Mouse (Mus musculus) testis, postnatal 10 days (tissue): ENCODE data around the gene Ap1s3.
A peak's percentile ranks its signal among the peaks of the same experiment; 100 is the strongest.

Source experiments
- DNase-seq: peaks from one replicate; pipeline ENCODE4 v3.0.0; 2021; ENCODE audit warnings: low spot score

Ap1s3 gene

DNA sequence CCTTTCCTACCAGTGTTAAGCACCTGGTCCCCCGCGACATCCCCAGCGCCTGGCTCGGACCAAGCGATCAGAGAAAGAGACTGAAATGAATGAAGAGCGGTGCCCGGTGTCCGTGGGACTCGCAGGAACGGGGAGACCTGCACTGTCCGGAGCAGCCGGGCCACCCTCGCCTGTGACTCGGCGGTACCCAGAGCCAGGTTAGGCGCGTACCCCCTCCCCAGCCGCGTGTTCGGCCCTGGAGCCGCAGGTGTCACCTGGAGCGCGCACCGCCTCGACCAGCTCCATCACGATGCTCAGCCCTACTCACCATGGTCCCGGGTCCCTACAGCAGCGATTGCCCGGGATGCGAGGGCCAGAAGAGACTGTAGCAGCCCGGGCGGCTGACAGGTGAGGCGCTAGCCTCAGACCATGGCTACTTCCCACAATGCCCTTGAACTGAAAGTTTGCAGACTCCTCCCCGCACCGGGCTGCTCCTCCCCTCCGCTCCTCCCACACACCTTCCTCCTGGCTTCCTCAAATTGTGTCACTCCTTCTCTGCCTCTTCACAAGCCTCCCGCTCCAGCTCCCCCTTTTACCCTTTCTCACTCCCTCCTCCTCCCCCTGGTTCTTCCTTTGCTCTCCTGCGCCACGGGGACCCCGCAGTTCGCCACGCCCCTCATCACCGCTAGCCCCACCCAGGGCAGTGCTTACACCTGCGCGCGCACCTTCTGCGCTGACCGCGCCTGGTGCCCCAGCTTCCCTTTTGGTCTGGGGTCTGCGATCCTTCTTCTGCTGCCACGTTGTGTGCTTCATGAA is at the start of gene Ap1s3:
Ap1s3 (minus strand) TSS at position 430 of the 795 bp plus-strand sequence.
- DNase-seq = peak; percentile 71

DNA sequence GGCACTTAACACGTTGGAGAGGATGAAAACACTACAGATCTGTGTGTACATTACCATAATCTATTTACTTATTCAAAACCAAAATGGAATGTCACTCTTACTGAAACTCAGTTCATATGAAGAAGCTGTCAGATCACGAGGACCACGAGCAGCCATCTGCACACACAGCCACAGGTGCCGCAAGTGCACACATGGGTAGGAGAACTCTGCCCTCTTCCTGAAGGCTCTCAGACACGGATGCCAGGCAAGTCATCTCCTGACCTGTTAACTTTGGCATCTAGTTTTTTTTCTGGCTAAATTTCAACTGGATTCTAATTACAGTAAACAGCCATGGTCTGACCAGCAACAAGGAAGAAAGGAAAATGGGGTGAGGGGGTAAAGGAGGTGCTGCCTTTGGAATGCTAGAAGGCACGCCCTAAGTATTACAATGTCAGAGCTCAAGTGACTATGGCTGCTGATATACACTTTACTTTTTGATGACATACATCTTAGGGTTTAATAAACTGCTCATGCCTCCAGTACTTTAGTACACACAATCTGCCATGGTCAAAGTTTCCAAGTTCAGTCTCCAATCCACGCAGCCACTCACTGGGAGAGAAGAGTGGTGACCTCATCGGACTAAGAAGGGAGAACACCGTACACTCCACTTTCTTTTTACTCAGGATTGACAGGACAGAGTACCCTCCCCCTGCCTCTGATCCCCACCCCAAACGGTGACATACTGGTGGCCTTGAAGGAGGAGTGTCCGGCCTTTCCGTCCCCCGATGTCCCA is 42.6 kb upstream of the Ap1s3 start:
- DNase-seq = no peak

DNA sequence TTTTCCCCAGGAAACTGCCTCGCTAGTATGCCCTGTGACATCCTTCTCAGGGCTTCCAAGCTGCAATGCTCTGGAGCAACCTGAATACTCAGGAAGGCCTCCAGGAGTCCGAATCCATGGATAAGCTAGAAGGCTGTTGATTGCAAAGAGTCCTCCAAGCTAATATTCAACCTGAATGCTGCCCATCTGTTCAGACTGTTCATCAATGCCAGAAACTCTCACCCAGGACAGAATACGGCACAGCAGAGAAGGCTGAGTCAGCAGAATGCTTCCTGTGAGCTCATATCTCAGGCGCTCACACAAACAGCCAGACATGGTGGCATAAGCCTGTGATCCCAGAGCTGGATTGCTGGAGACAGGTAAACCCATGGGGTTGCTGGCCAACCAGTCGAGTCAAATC is 41.3 kb upstream of the Ap1s3 start:
- DNase-seq = no peak

DNA sequence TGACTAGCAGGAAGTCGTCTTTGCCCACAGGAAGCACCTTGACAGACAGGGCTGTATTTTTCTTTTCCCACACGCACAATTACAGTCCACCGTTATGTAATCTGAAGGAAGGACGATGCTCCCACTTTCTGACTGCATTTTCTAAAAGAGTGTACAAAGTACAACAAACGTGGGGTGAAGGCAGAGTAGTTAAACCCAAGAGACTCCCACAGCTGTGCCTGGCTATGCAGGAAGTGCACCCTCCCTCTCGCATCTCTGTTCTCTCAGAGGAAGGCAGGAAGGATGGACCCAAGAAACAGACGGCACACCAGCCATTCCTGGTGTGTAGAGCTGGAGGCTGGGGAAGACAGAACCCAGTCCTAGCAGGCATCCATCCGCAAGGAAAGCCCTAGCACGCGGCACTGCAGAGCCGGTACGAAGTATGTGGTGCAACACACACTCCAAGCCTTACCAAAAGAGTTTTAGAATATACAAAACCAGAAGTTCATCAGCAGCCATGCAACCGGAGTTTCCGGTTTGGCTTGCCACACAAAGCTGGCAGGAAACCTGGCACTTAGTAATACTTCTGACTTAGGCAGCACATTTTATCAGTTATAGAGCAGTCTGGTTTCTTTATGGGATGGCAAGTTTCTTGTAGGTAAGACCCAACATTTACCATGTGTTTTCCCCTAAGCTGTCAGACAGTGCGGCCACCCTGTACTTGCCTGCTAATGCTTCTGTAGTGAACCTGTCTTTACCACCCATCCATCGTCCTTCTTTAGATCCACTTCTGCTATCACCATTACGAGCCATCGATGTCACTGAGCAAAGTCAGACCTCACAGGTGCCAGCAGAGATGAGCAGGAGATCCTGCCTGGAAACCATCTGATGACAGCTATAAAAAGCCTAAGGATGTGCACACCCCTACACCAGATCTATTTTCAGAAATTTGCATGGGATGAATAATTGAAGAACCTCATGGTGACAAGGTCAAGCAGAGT is 39.7 kb upstream of the Ap1s3 start:
- DNase-seq = no peak

DNA sequence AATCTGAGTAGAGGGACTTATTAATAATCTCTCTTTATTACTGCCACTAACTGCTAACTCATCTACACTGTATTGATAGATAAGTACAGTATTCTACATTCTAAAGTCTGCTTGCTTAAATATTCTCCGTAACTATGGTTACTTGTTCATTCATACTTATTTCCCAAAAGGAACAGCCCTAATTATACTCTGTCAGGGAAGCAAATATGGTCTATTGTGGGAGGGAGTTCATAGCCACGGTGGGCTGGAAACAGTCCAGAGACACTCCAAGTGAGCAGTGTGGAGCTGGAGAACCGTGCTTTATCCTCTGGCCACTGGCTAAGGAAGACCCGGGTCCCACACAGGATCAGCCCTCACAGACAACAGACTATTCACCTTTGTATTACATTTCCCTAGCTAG is 38.9 kb upstream of the Ap1s3 start:
- no peak for DNase-seq

DNA sequence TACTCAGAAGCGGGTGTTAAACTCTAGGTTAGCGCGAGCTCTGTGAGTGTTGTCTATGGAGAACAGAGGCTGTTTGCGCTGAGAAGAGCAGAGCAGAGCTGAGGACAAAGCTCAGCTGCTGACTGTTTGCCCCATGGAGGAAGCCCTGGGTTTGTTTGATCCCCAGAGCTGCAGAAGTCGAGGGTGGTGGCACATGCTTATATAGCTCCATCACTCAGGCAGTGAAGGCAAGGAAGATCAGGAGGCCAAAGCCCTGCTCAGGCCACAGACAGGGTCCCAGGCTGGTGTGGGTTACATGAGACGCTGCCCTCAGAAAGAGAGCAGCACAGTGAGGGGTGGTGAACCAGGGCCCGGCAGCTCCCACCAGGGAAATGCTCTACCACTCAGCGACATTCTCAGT is 38.4 kb upstream of the Ap1s3 start:
- DNase-seq = no peak

DNA sequence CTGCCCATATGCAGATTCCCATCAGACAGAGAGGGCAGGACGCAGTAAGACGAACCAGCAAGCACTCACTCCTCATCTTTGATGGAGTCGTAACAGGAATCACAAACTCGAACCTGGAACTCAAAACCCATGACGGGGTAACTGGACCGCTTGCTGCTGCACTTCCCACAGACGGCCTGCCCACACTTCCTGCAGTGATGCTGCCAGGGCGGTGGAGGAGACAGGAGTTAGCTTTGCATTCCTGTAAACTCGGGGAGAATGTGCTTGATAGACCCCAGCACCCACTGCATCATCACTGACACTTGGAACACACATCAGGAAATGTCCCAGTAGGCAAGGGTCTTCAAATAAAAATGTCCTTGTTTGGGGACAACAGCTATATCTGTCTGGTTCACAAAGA is 35.6 kb upstream of the Ap1s3 start:
- no peak for DNase-seq

DNA sequence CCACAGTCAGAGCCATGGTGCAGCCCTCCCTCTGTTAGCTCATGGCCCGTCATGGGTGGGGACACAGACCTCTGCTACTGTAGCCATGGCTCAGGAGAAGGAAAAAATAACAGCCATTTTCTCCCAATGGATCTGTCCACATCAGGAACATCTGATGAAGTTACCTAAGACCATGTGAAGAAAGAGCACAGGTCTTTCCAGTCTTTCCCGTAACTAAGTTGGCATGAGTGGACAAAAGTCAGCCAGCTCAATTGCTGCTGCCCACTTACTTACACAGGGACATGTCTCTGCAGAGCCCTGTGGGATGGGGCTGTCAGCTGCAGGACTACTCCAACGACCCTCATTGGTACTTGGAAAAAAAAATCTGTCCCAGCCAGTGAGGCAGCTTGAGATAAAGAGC is 34.9 kb upstream of the Ap1s3 start:
- no peak for DNase-seq

DNA sequence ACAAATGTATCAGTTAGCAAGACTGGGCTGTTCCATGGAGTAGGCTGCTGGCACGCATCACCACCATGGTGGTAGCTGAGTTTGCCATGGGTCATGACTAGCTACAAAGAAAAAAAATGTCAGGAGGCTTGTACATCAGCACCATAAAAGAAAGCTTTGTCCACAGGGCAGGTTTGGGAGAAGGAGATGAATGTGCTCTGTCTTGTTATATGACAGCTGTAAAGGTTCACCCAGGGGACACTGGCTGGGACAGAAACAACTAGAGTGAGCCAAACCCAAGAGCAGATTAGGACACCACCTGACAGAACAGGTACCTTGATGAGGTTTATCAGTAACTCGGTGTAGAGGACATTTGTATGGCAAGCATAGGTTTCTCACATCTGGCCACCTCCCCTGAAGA is 32.9 kb upstream of the Ap1s3 start:
- DNase-seq = no peak

DNA sequence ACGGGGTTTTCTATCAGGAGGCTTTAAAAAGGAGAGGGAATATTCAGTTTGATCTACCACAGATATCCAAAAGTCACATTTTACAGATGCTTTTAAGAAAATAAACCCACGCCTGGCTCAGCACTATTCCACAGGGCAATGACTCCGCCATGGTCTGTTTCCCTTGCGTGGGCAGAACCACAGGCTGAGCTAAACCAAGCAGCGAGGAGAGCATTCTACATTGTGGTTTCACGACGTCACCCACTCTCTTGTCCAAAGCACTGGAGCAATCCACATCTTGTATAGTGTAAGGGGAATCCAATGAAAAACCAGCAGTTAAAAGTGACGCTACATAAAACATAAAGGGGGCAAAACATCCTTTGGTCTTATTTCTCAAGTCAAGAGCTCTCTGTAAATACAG is 31.7 kb upstream of the Ap1s3 start:
- no peak for DNase-seq

DNA sequence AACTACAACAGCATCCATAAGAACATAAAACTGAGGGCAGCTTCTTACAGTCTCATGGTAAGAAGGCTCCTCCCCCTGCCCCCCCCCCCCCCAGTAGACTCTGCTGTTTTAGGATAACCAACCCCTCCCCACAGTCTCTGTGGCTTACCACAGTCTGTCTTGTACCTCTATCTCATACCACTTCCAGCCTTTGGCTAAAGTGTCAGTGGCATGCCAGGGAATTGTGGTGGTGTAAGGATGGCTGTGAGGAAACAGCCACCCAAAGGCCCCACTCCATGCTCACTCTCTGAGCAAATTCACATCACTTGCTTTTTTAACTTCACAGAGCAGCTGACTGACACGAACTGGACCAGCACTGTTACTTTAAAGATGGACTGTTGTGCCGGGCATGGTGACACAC is 26.7 kb upstream of the Ap1s3 start:
- no peak for DNase-seq

DNA sequence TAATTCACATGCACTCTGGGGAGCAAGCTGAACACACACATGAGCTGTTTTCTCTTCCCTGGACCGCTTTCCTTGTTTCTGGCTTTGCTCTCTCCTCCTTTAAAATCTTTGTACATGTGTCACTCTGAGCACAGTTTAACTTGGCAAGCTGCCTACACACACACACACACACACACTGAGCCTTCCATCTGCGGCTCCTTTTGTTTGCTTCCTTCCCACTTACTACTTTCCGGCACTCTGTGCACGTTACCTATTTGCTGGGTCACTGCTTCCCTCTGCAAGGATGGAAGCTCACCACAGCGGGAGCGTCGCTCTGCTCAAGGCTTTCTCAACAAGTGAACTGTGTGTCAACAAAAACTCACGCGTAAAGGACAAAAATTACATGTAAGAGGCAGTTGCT is 25.6 kb upstream of the Ap1s3 start:
- no peak for DNase-seq

DNA sequence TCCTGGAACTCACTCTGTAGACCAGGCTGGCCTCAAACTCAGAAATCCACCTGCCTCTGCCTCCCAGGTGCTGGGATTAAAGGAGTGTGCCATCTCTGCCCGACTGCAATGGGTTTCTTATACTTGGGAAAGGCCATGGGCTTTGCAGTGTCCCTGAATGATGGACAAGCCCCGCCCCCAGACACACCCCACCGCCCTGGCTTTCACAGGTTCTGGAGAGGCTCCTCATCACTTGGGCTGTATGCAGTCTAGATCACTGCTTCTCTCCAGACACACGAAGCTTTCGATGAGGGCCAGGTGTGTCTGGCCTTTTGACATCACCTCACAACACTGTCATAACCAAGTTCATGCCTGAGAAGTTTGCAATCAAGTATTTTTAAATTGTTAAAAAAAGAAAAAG is 25.2 kb upstream of the Ap1s3 start:
- no peak for DNase-seq

DNA sequence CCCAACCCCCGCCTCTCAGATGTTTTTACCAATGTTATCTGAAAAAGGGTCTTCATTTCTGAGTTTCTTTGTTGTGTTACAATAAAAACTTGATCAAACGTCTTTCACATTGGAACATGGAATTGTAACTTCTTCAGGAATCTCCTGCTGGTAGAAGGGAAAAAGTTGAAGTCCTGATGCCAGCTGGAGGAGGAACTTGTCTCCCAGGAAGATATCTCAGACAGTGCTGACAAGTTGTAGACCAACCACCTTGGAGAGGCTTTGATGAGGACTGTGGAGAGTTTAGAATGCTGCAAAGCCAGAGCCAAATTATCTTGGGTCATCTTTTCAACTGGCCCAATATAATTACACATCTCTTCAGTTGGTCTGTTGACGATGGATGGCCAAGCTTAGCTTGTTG is 20.7 kb upstream of the Ap1s3 start:
- DNase-seq = no peak

DNA sequence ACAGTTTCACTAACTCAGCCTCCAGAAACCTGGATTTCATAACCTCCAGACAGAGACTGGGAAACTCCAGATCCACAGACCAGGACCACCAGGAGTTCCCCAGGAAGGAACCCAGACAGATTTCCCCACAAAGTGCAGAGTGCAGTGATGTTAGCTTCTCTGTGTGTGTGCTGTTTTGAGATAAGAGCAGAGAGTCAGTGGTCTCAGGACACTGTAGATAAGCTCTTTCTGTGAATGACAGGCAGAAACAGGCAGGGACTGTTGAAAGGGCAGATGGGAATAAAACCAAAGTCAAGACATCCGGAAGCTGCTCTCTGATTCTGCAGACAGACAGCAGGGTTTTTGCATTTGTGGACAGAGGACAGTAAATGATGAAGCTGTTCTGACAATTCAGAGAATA is 15.5 kb upstream of the Ap1s3 start:
- no peak for DNase-seq

DNA sequence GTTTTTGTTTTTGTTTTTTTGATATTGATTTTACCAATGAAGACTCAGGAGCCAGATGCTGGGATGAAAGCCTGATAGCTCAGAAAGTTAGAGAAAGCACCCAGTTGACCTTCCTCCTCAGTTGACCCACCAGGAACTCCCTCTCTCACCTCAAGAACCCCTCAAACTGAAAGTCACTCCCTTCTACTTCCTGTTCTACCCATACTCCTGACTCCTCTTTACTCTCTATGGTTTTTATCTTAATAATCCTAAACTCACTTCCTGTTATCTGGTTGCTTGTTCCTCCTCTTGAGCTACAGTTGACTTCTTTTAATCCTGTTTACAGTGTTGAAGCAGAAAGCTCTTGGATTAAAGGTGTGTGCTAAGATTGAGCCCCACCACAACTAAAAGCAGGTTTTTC is 12.3 kb upstream of the Ap1s3 start:
- DNase-seq = no peak

DNA sequence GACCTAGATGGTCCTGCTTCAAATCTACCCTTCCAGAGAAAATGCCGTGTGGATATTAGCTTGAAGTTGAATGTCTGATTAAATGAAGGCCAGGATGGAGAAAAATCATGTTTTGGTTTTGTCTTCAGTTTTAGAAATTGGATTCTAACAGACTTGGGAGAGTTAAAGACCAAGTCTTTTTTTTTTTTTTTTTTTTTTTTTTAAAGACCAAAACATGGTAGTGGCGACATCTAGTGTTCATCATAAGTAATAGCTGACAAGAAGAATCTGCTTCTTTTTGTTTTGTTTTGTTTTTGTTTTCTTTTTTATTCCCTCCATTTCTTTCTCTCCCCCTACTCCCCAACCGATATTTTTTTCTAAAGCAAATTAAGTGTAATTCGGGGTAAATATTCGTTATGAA is 11.2 kb upstream of the Ap1s3 start:
- no peak for DNase-seq

DNA sequence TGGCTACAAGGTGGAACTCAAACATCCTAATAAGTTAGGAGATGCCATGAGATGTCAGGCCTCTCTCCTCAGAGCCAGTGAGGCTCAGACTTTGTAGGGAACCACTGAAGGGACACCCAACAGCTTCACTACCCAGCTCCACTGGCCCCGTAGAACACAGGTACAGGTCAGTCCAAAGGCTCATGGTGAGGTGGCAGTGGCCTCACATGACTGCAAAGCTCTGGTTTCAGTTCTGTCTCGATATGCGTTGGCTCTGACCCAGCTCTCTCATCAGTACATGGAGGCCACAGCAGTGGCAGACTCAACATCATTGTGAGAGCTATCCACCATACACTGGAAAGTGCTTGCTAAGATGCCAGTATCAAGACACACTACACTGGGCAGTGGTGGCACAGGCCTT is 9.0 kb upstream of the Ap1s3 start:
- no peak for DNase-seq

DNA sequence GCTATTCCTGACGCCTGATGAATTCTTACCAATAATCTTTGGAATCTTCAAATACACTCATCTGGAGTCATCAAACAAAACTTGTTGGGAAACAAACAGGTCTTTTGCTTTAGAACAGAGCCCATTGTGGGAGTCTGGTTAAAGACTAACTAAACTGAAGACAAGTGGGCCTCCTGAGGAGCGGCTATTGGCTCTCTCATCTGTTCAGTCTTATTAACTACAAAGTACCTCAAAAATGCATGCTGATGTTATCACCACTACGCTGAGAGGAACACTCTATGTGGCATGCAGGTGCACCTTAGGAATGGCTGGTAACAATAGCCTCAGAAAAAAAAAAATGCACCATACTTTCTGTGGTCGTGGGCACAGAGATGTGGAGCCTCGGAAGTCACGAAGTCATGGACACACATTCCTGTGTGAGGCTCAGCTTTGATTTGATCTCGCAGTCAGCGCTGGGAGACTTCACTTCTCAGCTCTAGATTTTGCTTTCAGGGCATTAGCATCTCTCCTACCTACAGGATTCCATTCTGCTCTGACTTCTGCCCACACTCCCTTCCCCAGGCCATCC is 6.4 kb upstream of the Ap1s3 start:
- no peak for DNase-seq

DNA sequence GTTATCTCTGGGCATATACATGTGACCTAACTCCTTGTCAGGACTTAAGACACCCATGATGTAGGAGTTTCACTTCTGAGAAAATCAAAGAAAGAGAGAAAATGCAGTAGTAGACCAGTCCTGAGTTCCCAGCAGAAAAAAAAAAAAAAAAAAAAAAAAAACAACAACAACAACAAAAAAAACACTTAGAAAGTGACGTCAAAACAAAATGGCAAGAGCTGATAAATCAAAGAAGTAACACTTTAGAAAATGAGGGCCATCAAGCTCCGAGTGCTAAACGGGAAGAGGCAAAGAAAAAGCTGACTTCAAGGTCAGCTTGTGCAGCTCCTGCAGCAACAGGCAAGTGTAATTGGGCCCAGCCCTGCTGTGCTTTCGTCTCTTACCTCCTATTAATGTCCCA is 3.9 kb upstream of the Ap1s3 start:
- no peak for DNase-seq

DNA sequence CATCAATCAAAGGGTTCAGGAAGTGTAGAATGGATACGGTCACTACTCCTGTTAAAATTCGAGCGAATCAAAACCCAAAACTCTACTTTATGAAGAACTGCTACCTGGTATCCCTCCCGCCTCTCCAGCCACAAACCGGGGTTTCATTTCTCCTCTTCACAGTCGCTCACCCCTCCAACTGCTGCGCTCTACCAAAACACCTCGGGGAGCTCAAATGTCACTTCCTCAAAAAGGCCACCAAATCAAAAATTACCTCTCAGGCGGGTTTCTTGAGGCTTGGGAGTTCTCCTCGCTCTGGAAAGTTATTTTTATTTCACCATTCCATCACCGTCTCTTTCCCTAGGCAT is 603 bp downstream of the Ap1s3 start:
- no peak for DNase-seq

DNA sequence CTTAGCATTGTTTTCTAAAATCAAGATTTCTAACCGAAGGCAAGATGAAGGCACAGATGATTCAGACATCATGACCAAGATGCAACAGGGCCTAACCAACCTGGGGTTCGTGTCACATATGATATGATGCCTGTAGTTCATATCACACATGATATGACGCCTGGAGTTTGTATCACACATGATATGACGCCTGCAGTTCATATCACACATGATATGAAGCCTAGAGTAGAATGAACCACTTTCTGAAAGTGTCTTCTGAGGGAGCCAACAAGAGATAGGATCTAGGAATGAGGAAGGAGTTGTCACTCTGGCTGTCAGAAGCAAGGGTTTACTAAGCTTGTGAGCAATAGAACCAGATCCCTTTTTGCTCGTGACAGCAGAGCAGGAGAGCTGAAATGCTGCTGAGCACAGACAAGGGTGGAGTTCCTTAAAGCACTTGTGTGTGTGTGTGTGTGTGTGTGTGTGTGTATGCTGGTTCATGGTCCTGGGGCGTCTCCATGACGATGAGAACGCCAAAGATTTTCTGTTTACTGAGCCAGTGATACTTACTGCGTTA is 2.3 kb downstream of the Ap1s3 start:
- no peak for DNase-seq
